Mouse (Mus musculus): ENCODE data around the gene Rab37.

Gene Rab37

GRCm38 (mm10) chr11:115194693-115195092, 103.5 kb downstream of the Rab37 start:
- no peak for DNase-seq (ENCODE audit: low read depth, low spot score)

- no peak for DNase-seq (ENCODE audit: low read depth, low spot score)
Measured at GRCm38 (mm10) chr11:115195933-115196332, 104.7 kb downstream of the Rab37 start.

- no peak for DNase-seq (ENCODE audit: low read depth, low spot score)
Measured at GRCm38 (mm10) chr11:115197558-115197957, 106.3 kb downstream of the Rab37 start.

- no peak for DNase-seq (ENCODE audit: low read depth, low spot score)
Measured at GRCm38 (mm10) chr11:115198932-115199384, 107.7 kb downstream of the Rab37 start.

- no peak for DNase-seq (ENCODE audit: low read depth, low spot score)
Measured at GRCm38 (mm10) chr11:115200520-115200919, 109.3 kb downstream of the Rab37 start.

- peak; percentile 71 for DNase-seq (ENCODE audit: low read depth, low spot score)
Measured at GRCm38 (mm10) chr11:115202316-115202715, 111.1 kb downstream of the Rab37 start.

GRCm38 (mm10) chr11:115202756-115203155, 111.5 kb downstream of the Rab37 start:
- DNase-seq (ENCODE audit: low read depth, low spot score), result no peak

- DNase-seq (ENCODE audit: low read depth, low spot score), result no peak
Measured at GRCm38 (mm10) chr11:115208126-115208525, 116.9 kb downstream of the Rab37 start.

- DNase-seq (ENCODE audit: low read depth, low spot score), result no peak
Measured at GRCm38 (mm10) chr11:115208776-115209732, 117.8 kb downstream of the Rab37 start.

GRCm38 (mm10) chr11:115209958-115210357, 118.7 kb downstream of the Rab37 start:
- no peak for DNase-seq (ENCODE audit: low read depth, low spot score)

Data from R1 (cell line).